Mouse (Mus musculus) gastrocnemius, postnatal 14 days (tissue): ENCODE measurements around the gene Fgfr2. TPM values are rescaled to one million over a fixed set of nuclear protein-coding genes. Genes with fewer than 3 reads are reported as not detected.

ENCODE experiments used
- DNase-seq: peaks from one replicate; pipeline ENCODE4 v3.0.0; 2021; ENCODE audit warnings: mixed read lengths
- intact Hi-C: fragments of 180-260 bp; cut with DNase I; formaldehyde crosslinking; loops from one replicate; pipeline ENCODE4 v1.15.1; 2025; ENCODE audit warnings: low total_unique reads
- total RNA-seq, 2 experiments: library from RNA; stranded (reverse); gene quantifications; 2 replicates each; pipeline ENCODE4 v1.2.3; 2021

The Fgfr2 gene
- total RNA-seq, 2 experiments from 2014 or later: 1.2 to 1.8 TPM

DNA sequence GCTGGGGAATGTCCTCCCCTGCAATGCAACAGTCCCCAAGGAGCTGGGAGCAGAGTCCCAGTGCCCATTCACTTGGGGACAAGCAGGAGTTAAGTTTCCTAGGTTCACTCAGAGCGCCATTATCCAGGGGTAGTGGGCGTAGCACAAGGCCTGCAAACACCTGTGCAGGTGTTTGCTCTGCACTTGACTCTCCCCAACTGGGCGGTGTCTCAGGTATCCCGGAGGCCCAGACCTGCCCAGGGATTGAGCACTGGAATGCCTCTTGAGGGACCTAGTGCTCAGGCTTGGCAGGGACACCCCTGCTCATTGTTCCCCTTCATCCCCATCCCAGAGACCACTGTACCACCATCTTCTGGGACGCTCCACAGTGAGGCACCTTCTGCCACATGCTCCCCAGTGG lies 1243.0 kb downstream of the Fgfr2 start:
- intact Hi-C loops: loop anchor here (5.0 kb wide), 2 partner anchors 343 to 448 kb away; no protein-coding TSS in a partner anchor
- DNase-seq: no peak

- no peak for DNase-seq
- intact Hi-C loops: no loop called here
Observed at GRCm38 (mm10) chr7:131878846-131879245, 1244.3 kb downstream of the Fgfr2 start.

GRCm38 (mm10) chr7:131861157-131861556 lies 1262.0 kb downstream of the Fgfr2 start:
- DNase-seq: no peak
- intact Hi-C loops: no loop called here

DNA sequence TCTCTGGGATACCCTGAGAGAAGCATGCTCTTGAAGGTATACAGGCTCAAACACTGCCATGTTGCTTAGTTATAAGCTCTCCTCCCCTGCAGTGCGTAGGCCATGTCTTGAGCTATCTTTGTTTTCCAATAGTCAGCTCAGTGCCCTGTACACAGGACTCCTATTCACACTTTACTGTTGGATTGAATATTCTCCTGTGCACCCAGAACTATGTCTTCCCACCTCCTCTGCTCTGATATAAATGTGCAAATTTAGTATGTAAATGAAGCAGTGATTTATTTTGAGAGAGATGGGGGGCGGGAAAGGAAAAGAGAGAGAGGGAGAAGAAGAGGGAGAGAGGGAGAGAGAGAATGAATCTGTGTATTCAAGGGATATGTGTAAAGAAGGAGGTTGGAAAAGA lies 1267.5 kb downstream of the Fgfr2 start:
- intact Hi-C loops: no loop called here

DNA sequence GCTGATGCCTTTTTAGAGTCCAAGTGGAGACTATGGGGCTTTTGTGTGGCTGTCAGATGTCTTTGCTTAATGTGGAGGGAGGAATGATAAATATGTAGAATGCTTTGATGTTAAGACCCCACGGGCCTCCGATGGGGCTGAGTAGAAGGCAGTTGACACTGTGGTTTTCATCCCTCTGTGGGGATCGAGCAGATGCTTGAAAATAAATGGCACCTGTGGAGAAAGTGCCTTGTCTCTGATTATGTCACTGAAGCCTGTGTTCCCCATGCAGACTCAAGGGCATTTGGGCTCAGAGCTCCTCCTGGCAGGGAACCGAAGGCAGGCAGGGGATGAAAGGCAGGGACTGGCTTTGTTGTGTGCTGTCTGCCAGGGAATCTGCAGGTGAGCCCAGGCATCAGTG lies 1272.6 kb downstream of the Fgfr2 start:
- no peak for DNase-seq
- intact Hi-C loops: no loop called here

More for the DNA sequence above, 1267.5 kb downstream of the Fgfr2 start:
- no peak for DNase-seq

DNA sequence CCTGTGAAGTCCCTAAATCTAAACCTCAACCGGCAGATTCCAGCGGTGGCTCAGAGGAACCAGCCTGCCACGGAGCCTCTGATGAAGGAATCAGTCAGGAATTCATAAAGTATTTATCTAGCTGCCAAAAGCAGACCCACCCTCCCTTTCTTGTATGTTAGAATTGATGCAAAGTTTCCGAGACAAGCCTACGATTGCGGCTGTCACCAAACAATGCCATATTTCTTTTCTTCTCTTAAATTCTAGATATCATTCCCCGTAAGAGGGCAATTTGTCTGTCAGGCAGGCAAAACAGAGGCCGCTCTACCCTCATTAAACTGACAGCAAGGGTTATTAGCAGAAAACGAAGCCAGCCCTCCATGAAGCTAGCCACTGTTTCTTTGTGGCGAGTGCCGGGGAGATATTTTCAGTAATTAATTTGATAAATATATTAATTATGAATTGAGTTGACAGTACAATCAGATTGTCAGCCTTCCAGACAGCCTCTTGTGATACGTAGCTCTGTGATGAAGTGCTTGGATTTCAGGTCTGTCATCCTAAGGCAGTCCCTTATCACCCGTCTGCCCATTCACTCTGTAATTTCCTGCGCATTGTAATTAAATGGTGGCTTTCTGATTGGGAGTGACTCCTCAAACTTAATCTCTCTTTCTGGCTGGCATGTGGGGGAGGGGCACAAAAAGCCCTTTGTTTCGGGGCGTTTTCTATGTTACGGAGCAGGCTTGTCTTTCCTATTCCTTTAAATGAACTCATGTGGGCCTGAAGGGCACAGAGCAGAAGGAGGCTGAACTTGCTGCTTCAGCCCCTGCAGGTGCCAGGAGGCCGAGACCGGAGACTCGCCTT lies 1276.9 kb downstream of the Fgfr2 start:
- no peak for DNase-seq
- intact Hi-C loops: no loop called here

GRCm38 (mm10) chr7:131830261-131830660 lies 1292.9 kb downstream of the Fgfr2 start:
- no peak for DNase-seq
- intact Hi-C loops: no loop called here

DNA sequence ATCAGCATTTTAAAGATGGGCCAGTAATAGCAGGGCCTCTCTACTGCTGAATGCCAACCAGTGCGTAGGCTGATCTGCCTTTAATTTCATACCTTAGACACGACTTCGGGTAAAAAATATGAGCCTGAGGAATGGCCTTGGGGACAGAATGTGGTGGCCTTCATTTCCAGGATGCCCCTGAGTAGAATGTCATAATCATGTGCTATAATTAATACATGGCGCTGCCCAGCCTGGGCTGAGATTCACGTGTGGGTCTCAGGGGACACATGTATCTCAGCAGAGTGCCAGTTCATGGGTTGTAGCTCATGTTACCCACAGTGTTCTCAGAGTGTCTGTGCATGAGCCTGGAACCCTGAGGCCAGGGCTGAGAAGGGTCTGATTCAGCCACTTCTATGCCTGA lies 1296.3 kb downstream of the Fgfr2 start:
- intact Hi-C loops: no loop called here
- no peak for DNase-seq

DNA sequence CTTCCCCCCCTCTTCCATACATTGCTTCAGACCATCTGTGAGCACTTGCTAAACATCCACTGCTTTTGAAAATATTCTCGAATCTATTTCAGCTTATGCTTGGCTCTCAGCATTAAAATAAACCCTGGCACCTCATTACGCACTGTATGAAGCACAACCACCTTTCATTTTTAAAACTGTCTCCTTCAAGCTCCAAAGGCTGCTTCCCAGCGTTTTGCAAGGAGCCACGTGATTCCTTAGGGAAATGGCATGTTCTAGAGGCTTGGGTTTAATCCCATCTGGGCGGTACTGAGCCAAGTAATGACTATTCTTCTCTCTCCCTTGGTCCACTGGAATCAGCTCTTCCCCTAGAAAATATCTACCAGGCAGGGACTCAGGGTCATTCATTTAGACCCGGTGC lies 1305.2 kb downstream of the Fgfr2 start:
- intact Hi-C loops: no loop called here

DNA sequence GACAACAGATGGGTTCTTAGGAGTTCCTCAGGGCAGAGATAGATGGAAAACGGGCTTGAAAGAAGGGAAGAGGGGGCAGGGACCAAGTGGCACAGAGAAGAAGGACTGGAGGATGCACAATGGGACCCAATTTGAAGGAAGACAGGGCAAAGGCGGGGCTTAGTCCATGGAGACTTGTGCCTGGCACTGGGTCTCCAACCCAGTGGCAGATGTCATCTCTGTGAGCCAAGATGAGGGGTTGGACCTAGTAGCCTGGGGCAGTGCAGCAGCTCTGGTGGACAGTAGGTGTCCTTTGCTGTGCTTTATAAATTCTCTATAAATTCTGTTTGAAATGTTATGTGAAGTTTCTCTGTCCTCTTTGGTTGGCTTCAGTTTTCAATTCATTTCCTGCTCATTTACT lies 1306.5 kb downstream of the Fgfr2 start:
- DNase-seq: no peak
- intact Hi-C loops: no loop called here

More for the DNA sequence above, 1305.2 kb downstream of the Fgfr2 start:
- DNase-seq: no peak

DNA sequence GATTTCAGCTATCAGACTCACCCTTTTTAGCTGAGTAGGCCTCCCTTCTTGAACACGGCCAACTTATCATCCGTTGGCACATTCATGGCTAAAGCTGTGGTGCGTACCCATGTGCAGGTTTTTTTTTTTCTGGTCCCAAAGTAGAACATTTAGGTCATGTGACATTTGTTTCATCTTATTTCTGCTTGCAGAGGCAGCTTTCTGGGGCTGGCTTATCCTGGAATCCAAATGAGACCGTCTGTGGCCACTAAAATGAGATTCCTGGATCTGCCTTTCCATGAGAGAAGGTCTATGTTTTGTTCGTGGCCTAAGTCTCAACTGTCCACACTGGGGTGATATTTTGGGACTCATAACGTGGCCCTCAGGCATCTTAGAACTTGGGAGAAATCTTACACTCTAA lies 1311.0 kb downstream of the Fgfr2 start:
- no peak for DNase-seq
- intact Hi-C loops: no loop called here

DNA sequence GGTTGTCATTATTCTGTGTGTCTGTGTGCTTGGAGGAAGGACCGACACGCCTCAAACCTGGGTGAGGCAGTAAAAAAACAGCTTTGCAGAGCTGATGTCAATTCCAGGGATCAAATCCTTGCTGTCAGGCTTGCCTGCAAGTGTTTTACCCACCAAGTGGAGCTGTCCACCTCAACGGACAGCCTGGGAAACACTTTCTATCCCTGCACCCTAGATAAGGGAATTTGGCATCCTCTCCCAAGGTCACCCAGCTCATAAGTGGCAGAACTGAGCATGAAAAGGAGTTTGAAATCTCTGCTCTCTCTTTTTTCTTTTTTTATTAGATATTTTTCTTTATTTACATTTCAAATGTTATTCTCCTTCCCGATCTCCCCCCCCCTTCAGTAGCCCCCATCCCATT lies 1312.2 kb downstream of the Fgfr2 start:
- DNase-seq: no peak
- intact Hi-C loops: no loop called here

GRCm38 (mm10) chr7:131809584-131810181 lies 1313.5 kb downstream of the Fgfr2 start:
- no peak for DNase-seq
- intact Hi-C loops: no loop called here

- intact Hi-C loops: no loop called here
- DNase-seq: no peak
Observed at GRCm38 (mm10) chr7:131807257-131807656, 1315.9 kb downstream of the Fgfr2 start.

- DNase-seq: no peak
- intact Hi-C loops: no loop called here
Observed at GRCm38 (mm10) chr7:131805525-131806202, 1317.5 kb downstream of the Fgfr2 start.

DNA sequence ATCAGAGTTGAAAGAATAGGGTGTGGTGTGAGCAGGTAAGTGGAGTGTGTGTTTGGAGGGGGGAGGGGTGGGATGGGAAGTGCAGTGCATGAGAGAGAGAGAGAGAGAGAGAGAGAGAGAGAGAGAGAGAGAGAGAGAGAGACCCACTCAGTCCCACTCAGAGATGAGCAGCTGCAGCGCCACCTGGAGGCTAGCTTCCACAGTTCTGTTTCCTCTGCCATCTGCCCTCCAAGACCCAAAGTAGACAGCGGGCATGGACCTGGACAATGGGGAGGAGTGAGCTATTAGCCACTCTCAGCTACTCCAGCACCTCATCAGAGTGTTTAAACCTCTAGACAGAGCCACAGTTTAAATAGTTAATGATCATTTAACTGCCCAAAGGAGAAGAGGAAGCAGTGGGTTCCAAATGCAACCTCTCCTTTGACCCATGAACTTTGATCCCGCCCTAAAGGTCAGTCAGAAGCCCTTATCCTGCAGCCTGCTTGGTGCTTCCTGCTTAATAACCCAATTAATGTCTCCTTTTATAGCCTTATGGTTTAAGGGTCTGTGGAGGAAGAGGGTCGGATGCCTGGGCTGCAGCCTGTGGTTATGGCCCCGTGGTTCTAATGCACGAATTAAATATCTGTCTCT lies 1322.6 kb downstream of the Fgfr2 start:
- intact Hi-C loops: no loop called here
- DNase-seq: peak; percentile 8

GRCm38 (mm10) chr7:131797161-131797560 lies 1326.0 kb downstream of the Fgfr2 start:
- DNase-seq: no peak
- intact Hi-C loops: no loop called here

GRCm38 (mm10) chr7:131788595-131789206 lies 1334.4 kb downstream of the Fgfr2 start:
- DNase-seq: no peak

GRCm38 (mm10) chr7:131785721-131786120 lies 1337.4 kb downstream of the Fgfr2 start:
- DNase-seq: no peak
- intact Hi-C loops: no loop called here

More at GRCm38 (mm10) chr7:131788595-131789206, 1334.4 kb downstream of the Fgfr2 start:
- intact Hi-C loops: no loop called here
